Mouse (Mus musculus) cerebellum, adult 2 months (tissue): ENCODE measurements at regions not wholly inside any gene's neighbourhood (a gene's known extent, or its start where the extent isn't known, plus 50 kb on each side); places are given as distances from the start of the nearest gene placed in this dataset.

Experiments
- DNase-seq, 2 experiments: peaks; one replicate each; pipeline ENCODE4 v3.0.0; 2021
- H3K27ac ChIP-seq: fragments of 200-500 bp; 2 replicates; pipeline ENCODE4 v1.5.1; 2012; ENCODE audit warnings: low read length, control low read depth, inconsistent platforms; ENCODE audit not compliant: insufficient read depth
- H3K27me3 ChIP-seq: fragments of 200-500 bp; 2 replicates; pipeline ENCODE4 v1.6.1; 2012; ENCODE audit warnings: inconsistent platforms, mild to moderate bottlenecking, low read length, moderate library complexity; ENCODE audit not compliant: control insufficient read depth, insufficient read depth
- H3K4me1 ChIP-seq: fragments of 200-500 bp; 2 replicates; pipeline ENCODE4 v1.6.1; 2011; ENCODE audit warnings: low read length; ENCODE audit not compliant: control insufficient read depth, insufficient read depth
- H3K4me3 ChIP-seq: fragments of 200-500 bp; replicated peaks from 2 replicates; pipeline ENCODE3; 2011; ENCODE audit warnings: mild to moderate bottlenecking, low read depth, low read length, control low read depth; ENCODE audit not compliant: insufficient read depth
- CTCF ChIP-seq: fragments of 200-500 bp; IDR thresholded peaks from 2 replicates; pipeline ENCODE4 v1.5.1; 2011; ENCODE audit warnings: low read depth, mild to moderate bottlenecking, control low read depth, low read length, moderate library complexity, borderline replicate concordance; ENCODE audit not compliant: insufficient read depth
- POLR2A ChIP-seq: fragments of 200-500 bp; IDR thresholded peaks from 2 replicates; pipeline ENCODE4 v1.6.1; 2011; ENCODE audit warnings: low read length, control low read depth, borderline replicate concordance; ENCODE audit not compliant: insufficient read depth
- WGBS: fragments of 180-500 bp; shearing (Covaris S2); methylation state at CpG from one replicate; pipeline ENCODE4 v1.1.7; 2018; 5-methylcytosine and 5-hydroxymethylcytosine counted together

- Histone ChIP-seq H3K27ac (no peak overlapping the region), H3K4me3 (no peak overlapping the region), H3K4me1 (no peaks in the 10 kb centered on the region), H3K27me3 (no peaks in the 10 kb centered on the region)
- no peak for DNase-seq
- TF ChIP-seq POLR2A (no peak), CTCF (no peak)
- 84% methylated on average over 7 of the region's 7 CpGs for WGBS
These were observed 129.3 kb downstream of the Gm9733 start for GRCm38 (mm10) chr3:15202760-15203159.

- no peaks in the 10 kb centered on the region for H3K27me3 ChIP-seq
- no peaks in the 10 kb centered on the region for H3K4me1 ChIP-seq
- no peak overlapping the region for H3K4me3 ChIP-seq
- 57% methylated on average over 6 of the region's 6 CpGs for WGBS
- H3K27ac ChIP-seq, result no peak overlapping the region
- no peak for TF ChIP-seq POLR2A
- no peak for TF ChIP-seq CTCF
- no peak for DNase-seq
These were observed 126.6 kb downstream of the Gm9733 start for GRCm38 (mm10) chr3:15205266-15206229.

GRCm38 (mm10) chr3:15212357-15212756 lies 119.7 kb downstream of the Gm9733 start:
- no peak overlapping the region for H3K4me3 ChIP-seq
- no peaks in the 10 kb centered on the region for H3K4me1 ChIP-seq
- 91% methylated on average over 3 of the region's 3 CpGs for WGBS
- no peak for TF ChIP-seq CTCF
- no peak for TF ChIP-seq POLR2A
- no peaks in the 10 kb centered on the region for H3K27me3 ChIP-seq
- no peak overlapping the region for H3K27ac ChIP-seq
- no peak for DNase-seq

GRCm38 (mm10) chr3:15217591-15217990 lies 114.5 kb downstream of the Gm9733 start:
- Histone ChIP-seq H3K27ac (no peak overlapping the region), H3K4me3 (no peak overlapping the region), H3K27me3 (no peaks in the 10 kb centered on the region), H3K4me1 (no peaks in the 10 kb centered on the region)
- TF ChIP-seq POLR2A (no peak), CTCF (no peak)
- no peak for DNase-seq

GRCm38 (mm10) chr3:15219275-15219674 lies 112.8 kb downstream of the Gm9733 start:
- TF ChIP-seq CTCF (no peak), POLR2A (no peak)
- no peak overlapping the region for H3K4me3 ChIP-seq
- H3K27ac ChIP-seq, result no peak overlapping the region
- no peaks in the 10 kb centered on the region for H3K27me3 ChIP-seq
- no peak for DNase-seq
- no peaks in the 10 kb centered on the region for H3K4me1 ChIP-seq
- WGBS, result 91% methylated on average over 2 of the region's 2 CpGs

- WGBS, result 80% methylated on average over 6 of the region's 6 CpGs
- H3K27ac ChIP-seq, result no peak overlapping the region
- TF ChIP-seq CTCF (no peak), POLR2A (no peak)
- no peak for DNase-seq
- H3K27me3 ChIP-seq, result no peaks in the 10 kb centered on the region
- H3K4me1 ChIP-seq, result no peaks in the 10 kb centered on the region
- H3K4me3 ChIP-seq, result no peak overlapping the region
These were observed 108.8 kb downstream of the Gm9733 start for GRCm38 (mm10) chr3:15223266-15223665.

- 40% methylated on average over 1 of the region's 1 CpGs for WGBS
- TF ChIP-seq CTCF (no peak), POLR2A (no peak)
- Histone ChIP-seq H3K27ac (no peak overlapping the region), H3K4me3 (no peak overlapping the region), H3K27me3 (no peaks in the 10 kb centered on the region), H3K4me1 (no peaks in the 10 kb centered on the region)
- no peak for DNase-seq
These were observed 107.7 kb downstream of the Gm9733 start for GRCm38 (mm10) chr3:15224452-15224851.

GRCm38 (mm10) chr3:15228641-15229040 lies 103.5 kb downstream of the Gm9733 start:
- Histone ChIP-seq H3K4me3 (no peak overlapping the region), H3K27ac (no peak overlapping the region), H3K4me1 (no peaks in the 10 kb centered on the region), H3K27me3 (no peaks in the 10 kb centered on the region)
- no peak for DNase-seq
- TF ChIP-seq CTCF, result no peak
- TF ChIP-seq POLR2A, result no peak
- WGBS, result 94% methylated on average over 2 of the region's 2 CpGs
